Comparison of ENCODE assay signal across 11 mouse cellular contexts in the genomic region with DNA sequence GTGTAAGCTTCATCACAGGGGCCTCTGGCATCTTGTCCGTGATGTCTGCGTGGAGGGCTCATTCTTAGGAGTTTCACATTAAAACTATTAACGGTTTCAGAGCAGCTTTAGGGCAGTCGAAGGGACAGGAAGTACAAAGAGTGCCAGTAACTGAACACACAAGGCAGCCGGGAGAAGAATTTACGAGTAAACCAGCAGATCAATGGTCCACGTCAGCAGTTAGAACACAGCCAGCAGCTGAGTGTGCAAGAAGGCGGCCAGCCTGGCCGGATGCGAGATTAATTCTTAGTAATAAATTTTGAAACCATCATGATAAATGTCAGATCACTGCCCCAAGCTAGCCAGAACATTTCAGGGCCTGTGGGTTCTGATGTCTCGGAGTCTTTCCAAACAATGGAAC.
DNase-seq lines count a peak whose midpoint lies in the region; ATAC-seq lines count a peak whose summit lies in the region.
"Had no signal": no experiment of that assay in that cellular context is flagged by ENCODE, and none has a peak within 500 bp of the region (broad histone marks: within the 10 kb centered on the region; RNA-seq: fewer than 3 reads in every experiment).

No protein-coding gene starts in this region.

- 0 out of 2 replicates have a peak overlapping the region, but pooled peaks have one; percentile 5 for H3K27ac ChIP-seq in limb, embryonic 11.5 days (replicated peaks; ENCODE audit: low read depth, low read length)
- H3K27ac ChIP-seq in limb, embryonic 10.5 days = no peak overlapping the region; the same call in none of the 2 replicates
- no peak overlapping the region for H3K27ac ChIP-seq in neural tube, embryonic 15.5 days (replicated peaks)
- no peak overlapping the region for H3K27ac ChIP-seq in midbrain, embryonic 11.5 days (ENCODE audit: low read depth, low read length)
- H3K27ac ChIP-seq: liver, embryonic 13.5 days had no signal

- no peaks in the 10 kb centered on the region for H3K36me3 ChIP-seq in limb, embryonic 11.5 days (ENCODE audit: control insufficient read depth, insufficient read depth, low read length)
- H3K36me3 ChIP-seq in limb, embryonic 10.5 days = no peaks in the 10 kb centered on the region
- no peaks in the 10 kb centered on the region for H3K36me3 ChIP-seq in neural tube, embryonic 15.5 days
- no peaks in the 10 kb centered on the region for H3K36me3 ChIP-seq in midbrain, embryonic 11.5 days (ENCODE audit: control insufficient read depth, insufficient read depth, low read length)
- H3K36me3 ChIP-seq: liver, embryonic 13.5 days had no signal

- no peak overlapping the region for H3K4me3 ChIP-seq in limb, embryonic 11.5 days (ENCODE audit: low read depth, low read length)
- H3K4me3 ChIP-seq in limb, embryonic 10.5 days = no peak overlapping the region
- H3K4me3 ChIP-seq in neural tube, embryonic 15.5 days (replicated peaks) = no peak overlapping the region
- H3K4me3 ChIP-seq in midbrain, embryonic 11.5 days (ENCODE audit: low read depth, low read length) = no peak overlapping the region
- H3K4me3 ChIP-seq: liver, embryonic 13.5 days had no signal

- 0 out of 2 replicates have a peak, but pooled peaks cover 4% of the 10 kb centered on the region for H3K4me1 ChIP-seq in limb, embryonic 11.5 days (ENCODE audit: control insufficient read depth, insufficient read depth, low read length)
- H3K4me1 ChIP-seq in limb, embryonic 10.5 days = peaks cover 8% of the 10 kb centered on the region
- H3K4me1 ChIP-seq in neural tube, embryonic 15.5 days = peaks cover 12% of the 10 kb centered on the region
- no peaks in the 10 kb centered on the region for H3K4me1 ChIP-seq in midbrain, embryonic 11.5 days (ENCODE audit: control insufficient read depth, insufficient read depth, low read length)
- H3K4me1 ChIP-seq: liver, embryonic 13.5 days had no signal

- DNase-seq in limb, embryonic 11.5 days (ENCODE audit: low spot score) = no peak
- DNase-seq in limb, embryonic 10.5 days (ENCODE audit: low spot score) = no peak
- DNase-seq in heart, postnatal 10 days = peak; percentile 38 to 56
- DNase-seq in kidney, postnatal 14 days = peak; percentile 80
- DNase-seq in ovary, postnatal 14 days (ENCODE audit: low spot score) = no peak
- no peak for DNase-seq in midbrain, embryonic 11.5 days (ENCODE audit: low spot score, missing footprints)
- DNase-seq: cerebellum, postnatal 25 days; layer of hippocampus, postnatal 36 days; liver, embryonic 13.5 days; thymus, adult 2 months had no signal

- no peaks in the 10 kb centered on the region for H3K27me3 ChIP-seq in limb, embryonic 11.5 days (ENCODE audit: control insufficient read depth, insufficient read depth, low read length)
- no peaks in the 10 kb centered on the region for H3K27me3 ChIP-seq in limb, embryonic 10.5 days (ENCODE audit: low read depth, poor library complexity, severe bottlenecking)
- no peaks in the 10 kb centered on the region for H3K27me3 ChIP-seq in neural tube, embryonic 15.5 days (replicated peaks)
- H3K27me3 ChIP-seq in midbrain, embryonic 11.5 days (ENCODE audit: control insufficient read depth, insufficient read depth, low read length) = no peaks in the 10 kb centered on the region
- H3K27me3 ChIP-seq: liver, embryonic 13.5 days had no signal

- intact Hi-C loops in heart, postnatal 10 days (cut with DNase I) = no loop called here

- ATAC-seq in limb, embryonic 11.5 days (ENCODE audit: insufficient number of reproducible peaks, low FRiP score, low TSS enrichment, low read depth) = no peak
- ATAC-seq in neural tube, embryonic 15.5 days (ENCODE audit: low FRiP score) = peak; percentile 51; the same call in 1 of the 2 replicates
- ATAC-seq in midbrain, embryonic 11.5 days (ENCODE audit: low FRiP score) = no peak

- H3K9me3 ChIP-seq in limb, embryonic 11.5 days (ENCODE audit: control insufficient read depth, low read length) = no peaks in the 10 kb centered on the region
- H3K9me3 ChIP-seq in limb, embryonic 10.5 days (replicated peaks) = no peaks in the 10 kb centered on the region
- H3K9me3 ChIP-seq in neural tube, embryonic 15.5 days (replicated peaks) = no peaks in the 10 kb centered on the region
- H3K9me3 ChIP-seq in midbrain, embryonic 11.5 days (ENCODE audit: control insufficient read depth, low read length) = no peaks in the 10 kb centered on the region
- H3K9me3 ChIP-seq: liver, embryonic 13.5 days had no signal

- no peak overlapping the region for H3K9ac ChIP-seq in limb, embryonic 11.5 days (ENCODE audit: low read length)
- no peak overlapping the region for H3K9ac ChIP-seq in neural tube, embryonic 15.5 days (replicated peaks)
- H3K9ac ChIP-seq in midbrain, embryonic 11.5 days (ENCODE audit: low read length) = no peak overlapping the region
- H3K9ac ChIP-seq: liver, embryonic 13.5 days had no signal

- 42% methylated on average over 11 of the region's 11 CpGs for WGBS in limb, embryonic 11.5 days
- WGBS in limb, embryonic 10.5 days = 66% methylated on average over 11 of the region's 11 CpGs
- WGBS in neural tube, embryonic 15.5 days = 44% methylated on average over 11 of the region's 11 CpGs
- WGBS in midbrain, embryonic 11.5 days = 92% methylated on average over 11 of the region's 11 CpGs

- no peak overlapping the region for H3K4me2 ChIP-seq in limb, embryonic 11.5 days (ENCODE audit: low read depth, severe bottlenecking)
- no peak overlapping the region for H3K4me2 ChIP-seq in neural tube, embryonic 15.5 days
- no peak overlapping the region for H3K4me2 ChIP-seq in midbrain, embryonic 11.5 days
- H3K4me2 ChIP-seq: liver, embryonic 13.5 days had no signal

Comparison
In these comparisons a context has a peak if more than half of its experiments do, and no peak if none do; other contexts are left out.
1. DNase-seq: peak in heart, postnatal 10 days (2 of 2) and kidney, postnatal 14 days (single experiment); none in limb, embryonic 11.5 days (single experiment), limb, embryonic 10.5 days (single experiment), ovary, postnatal 14 days (single experiment) and midbrain, embryonic 11.5 days (single experiment).